Mouse (Mus musculus): Measurements from ENCODE around the gene Igf1r. TPM values are rescaled to one million over a fixed set of nuclear protein-coding genes. Genes with fewer than 3 reads are reported as not detected.
A peak's percentile ranks its signal among the peaks of the same experiment; 100 is the strongest.

Gene Igf1r
- polyA plus RNA-seq, 1 experiment from 2014 or later, result 23.7 TPM

GRCm38 (mm10) chr7:68092304-68092978 lies 139.8 kb downstream of the Igf1r start:
- H3K27ac ChIP-seq (replicated peaks), result no peak overlapping the region
- no peak for ATAC-seq (ENCODE audit: low read depth)

GRCm38 (mm10) chr7:68093817-68094216 lies 141.2 kb downstream of the Igf1r start:
- Histone ChIP-seq H3K4me2 (no peak overlapping the region; the same call in 1 of the 2 replicates), H3K36me3 (peaks cover 3% of the 10 kb centered on the region; the same call in 1 of the 2 replicates), H3K9me3 (no peaks in the 10 kb centered on the region), H3K4me3 (no peak overlapping the region), H3K27ac (replicated peaks) (peak overlapping the region; percentile 67), H3K4me1 (replicated peaks) (peaks cover 53% of the 10 kb centered on the region), H3K9ac (no peak overlapping the region), H3K27me3 (no peaks in the 10 kb centered on the region)
- ATAC-seq (ENCODE audit: low read depth), result peak; percentile 71
- 18% methylated on average over 9 of the region's 9 CpGs for WGBS

More at GRCm38 (mm10) chr7:68092304-68092978, 139.8 kb downstream of the Igf1r start:
- Histone ChIP-seq H3K4me2 (no peak overlapping the region), H3K4me3 (no peak overlapping the region), H3K9ac (no peak overlapping the region), H3K27me3 (no peaks in the 10 kb centered on the region), H3K36me3 (peaks cover 3% of the 10 kb centered on the region; the same call in 1 of the 2 replicates), H3K9me3 (no peaks in the 10 kb centered on the region), H3K4me1 (replicated peaks) (peaks cover 66% of the 10 kb centered on the region)
- 67% methylated on average over 8 of the region's 8 CpGs for whole genome bisulfite sequencing

- 25% methylated on average over 4 of the region's 4 CpGs for WGBS
- Histone ChIP-seq H3K4me1 (replicated peaks) (peaks cover 44% of the 10 kb centered on the region), H3K27ac (replicated peaks) (no peak overlapping the region), H3K4me2 (no peak overlapping the region), H3K27me3 (no peaks in the 10 kb centered on the region), H3K9me3 (no peaks in the 10 kb centered on the region), H3K9ac (no peak overlapping the region), H3K4me3 (no peak overlapping the region), H3K36me3 (no peaks in the 10 kb centered on the region)
- no peak for ATAC-seq (ENCODE audit: low read depth)
Measured at GRCm38 (mm10) chr7:68095574-68095973, 142.9 kb downstream of the Igf1r start.

- Histone ChIP-seq H3K27me3 (no peaks in the 10 kb centered on the region), H3K27ac (replicated peaks) (no peak overlapping the region), H3K36me3 (no peaks in the 10 kb centered on the region), H3K4me1 (replicated peaks) (peaks cover 45% of the 10 kb centered on the region), H3K4me3 (no peak overlapping the region), H3K9me3 (no peaks in the 10 kb centered on the region), H3K4me2 (no peak overlapping the region), H3K9ac (no peak overlapping the region)
- 57% methylated on average over 6 of the region's 6 CpGs for WGBS
- no peak for ATAC-seq (ENCODE audit: low read depth)
Measured at GRCm38 (mm10) chr7:68096411-68096810, 143.8 kb downstream of the Igf1r start.

- H3K27ac ChIP-seq (replicated peaks), result no peak overlapping the region
- ATAC-seq (ENCODE audit: low read depth), result no peak
- H3K36me3 ChIP-seq, result no peaks in the 10 kb centered on the region
- H3K27me3 ChIP-seq, result no peaks in the 10 kb centered on the region
- H3K9me3 ChIP-seq, result no peaks in the 10 kb centered on the region
- H3K9ac ChIP-seq, result no peak overlapping the region
- 93% methylated on average over 7 of the region's 7 CpGs for WGBS
- peaks cover 49% of the 10 kb centered on the region for H3K4me1 ChIP-seq (replicated peaks)
- no peak overlapping the region for H3K4me2 ChIP-seq
- no peak overlapping the region for H3K4me3 ChIP-seq
Measured at GRCm38 (mm10) chr7:68097081-68097836, 144.6 kb downstream of the Igf1r start.

- no peaks in the 10 kb centered on the region for H3K9me3 ChIP-seq
- H3K27me3 ChIP-seq, result no peaks in the 10 kb centered on the region
- 95% methylated on average over 6 of the region's 6 CpGs for WGBS
- no peak overlapping the region for H3K27ac ChIP-seq (replicated peaks)
- no peak for ATAC-seq (ENCODE audit: low read depth)
- H3K4me1 ChIP-seq (replicated peaks), result peaks cover 49% of the 10 kb centered on the region
- no peak overlapping the region for H3K4me3 ChIP-seq
- no peak overlapping the region for H3K9ac ChIP-seq
- H3K4me2 ChIP-seq, result no peak overlapping the region
- no peaks in the 10 kb centered on the region for H3K36me3 ChIP-seq
Measured at GRCm38 (mm10) chr7:68098098-68098497, 145.5 kb downstream of the Igf1r start.

- no peak overlapping the region for H3K4me2 ChIP-seq
- peaks cover 52% of the 10 kb centered on the region for H3K4me1 ChIP-seq (replicated peaks)
- ATAC-seq (ENCODE audit: low read depth), result no peak
- H3K27ac ChIP-seq (replicated peaks), result no peak overlapping the region
- no peak overlapping the region for H3K9ac ChIP-seq
- WGBS, result 88% methylated on average over 10 of the region's 10 CpGs
- H3K4me3 ChIP-seq, result no peak overlapping the region
- no peaks in the 10 kb centered on the region for H3K36me3 ChIP-seq
- no peaks in the 10 kb centered on the region for H3K9me3 ChIP-seq
- no peaks in the 10 kb centered on the region for H3K27me3 ChIP-seq
Measured at GRCm38 (mm10) chr7:68100388-68100787, 147.8 kb downstream of the Igf1r start.

- Histone ChIP-seq H3K27ac (replicated peaks) (0 out of 2 replicates have a peak overlapping the region, but pooled peaks have one; percentile 5), H3K27me3 (no peaks in the 10 kb centered on the region), H3K9me3 (no peaks in the 10 kb centered on the region), H3K4me2 (no peak overlapping the region), H3K4me1 (replicated peaks) (peaks cover 46% of the 10 kb centered on the region), H3K9ac (no peak overlapping the region), H3K36me3 (no peaks in the 10 kb centered on the region), H3K4me3 (no peak overlapping the region)
- 69% methylated on average over 15 of the region's 15 CpGs for WGBS
- peak; percentile 74 for ATAC-seq (ENCODE audit: low read depth)
Measured at GRCm38 (mm10) chr7:68102456-68103177, 150.0 kb downstream of the Igf1r start.

GRCm38 (mm10) chr7:68103178-68103530 lies 150.5 kb downstream of the Igf1r start:
- H3K36me3 ChIP-seq, result no peaks in the 10 kb centered on the region
- ATAC-seq (ENCODE audit: low read depth), result no peak
- 0 out of 2 replicates have a peak overlapping the region, but pooled peaks have one; percentile 5 for H3K27ac ChIP-seq (replicated peaks)
- H3K4me1 ChIP-seq (replicated peaks), result peaks cover 46% of the 10 kb centered on the region
- no peak overlapping the region for H3K9ac ChIP-seq
- no peaks in the 10 kb centered on the region for H3K9me3 ChIP-seq
- H3K27me3 ChIP-seq, result no peaks in the 10 kb centered on the region
- H3K4me2 ChIP-seq, result no peak overlapping the region
- WGBS, result 70% methylated on average over 2 of the region's 2 CpGs
- H3K4me3 ChIP-seq, result no peak overlapping the region

- H3K9me3 ChIP-seq, result no peaks in the 10 kb centered on the region
- H3K27me3 ChIP-seq, result no peaks in the 10 kb centered on the region
- H3K4me3 ChIP-seq, result no peak overlapping the region
- no peaks in the 10 kb centered on the region for H3K36me3 ChIP-seq
- H3K9ac ChIP-seq, result no peak overlapping the region
- peaks cover 12% of the 10 kb centered on the region for H3K4me1 ChIP-seq (replicated peaks)
- no peak overlapping the region for H3K27ac ChIP-seq (replicated peaks)
- no peak for ATAC-seq (ENCODE audit: low read depth)
- H3K4me2 ChIP-seq, result no peak overlapping the region
- 89% methylated on average over 4 of the region's 4 CpGs for WGBS
Measured at GRCm38 (mm10) chr7:68111532-68111931, 158.9 kb downstream of the Igf1r start.

- no peak overlapping the region for H3K4me3 ChIP-seq
- peaks cover 18% of the 10 kb centered on the region for H3K4me1 ChIP-seq (replicated peaks)
- H3K36me3 ChIP-seq, result 0 out of 2 replicates have a peak, but pooled peaks cover 5% of the 10 kb centered on the region
- no peak for ATAC-seq (ENCODE audit: low read depth)
- no peak overlapping the region for H3K27ac ChIP-seq (replicated peaks)
- no peak overlapping the region for H3K4me2 ChIP-seq
- 88% methylated on average over 8 of the region's 8 CpGs for WGBS
- no peaks in the 10 kb centered on the region for H3K27me3 ChIP-seq
- no peak overlapping the region for H3K9ac ChIP-seq
- H3K9me3 ChIP-seq, result no peaks in the 10 kb centered on the region
Measured at GRCm38 (mm10) chr7:68112582-68112981, 160.0 kb downstream of the Igf1r start.

- Histone ChIP-seq H3K4me3 (no peak overlapping the region), H3K9me3 (no peaks in the 10 kb centered on the region), H3K27ac (replicated peaks) (no peak overlapping the region), H3K4me1 (replicated peaks) (peaks cover 33% of the 10 kb centered on the region), H3K9ac (no peak overlapping the region), H3K4me2 (no peak overlapping the region), H3K36me3 (0 out of 2 replicates have a peak, but pooled peaks cover 5% of the 10 kb centered on the region), H3K27me3 (no peaks in the 10 kb centered on the region)
- no peak for ATAC-seq (ENCODE audit: low read depth)
- 84% methylated on average over 5 of the region's 5 CpGs for WGBS
Measured at GRCm38 (mm10) chr7:68114364-68114763, 161.7 kb downstream of the Igf1r start.

Data from neural tube, embryonic 13.5 days (tissue).